Mouse (Mus musculus): Measurements from ENCODE around the gene Svs3a.
"Not testable (repeated sequence)": the region's sequence is repeated elsewhere in the genome, so short reads cannot be mapped to it uniquely, and the experiment has no call there.

The Svs3a gene

DNA sequence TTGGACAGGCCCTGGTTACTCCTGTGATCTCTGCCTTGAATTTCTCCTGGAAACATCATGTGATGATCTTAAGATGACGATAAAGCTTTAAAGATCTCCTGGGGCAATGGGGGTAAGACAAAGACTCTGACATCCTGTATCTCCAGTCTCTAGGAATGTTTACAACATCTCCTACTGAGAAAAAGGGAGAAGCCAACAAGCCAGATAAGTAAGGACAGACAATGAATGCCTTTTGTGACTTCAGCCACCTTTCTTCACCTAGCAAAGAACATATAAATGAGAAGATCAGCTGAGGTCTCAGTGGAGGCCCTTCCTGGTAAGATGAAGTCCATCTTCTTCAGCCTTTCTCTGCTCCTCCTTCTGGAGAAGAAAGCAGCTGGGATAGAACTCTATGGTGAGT is at the start of gene Svs3a:
TSS of gene Svs3a (plus strand) at position 301 of the 400 bp plus-strand sequence.
- DNase-seq = not testable (repeated sequence)

DNA sequence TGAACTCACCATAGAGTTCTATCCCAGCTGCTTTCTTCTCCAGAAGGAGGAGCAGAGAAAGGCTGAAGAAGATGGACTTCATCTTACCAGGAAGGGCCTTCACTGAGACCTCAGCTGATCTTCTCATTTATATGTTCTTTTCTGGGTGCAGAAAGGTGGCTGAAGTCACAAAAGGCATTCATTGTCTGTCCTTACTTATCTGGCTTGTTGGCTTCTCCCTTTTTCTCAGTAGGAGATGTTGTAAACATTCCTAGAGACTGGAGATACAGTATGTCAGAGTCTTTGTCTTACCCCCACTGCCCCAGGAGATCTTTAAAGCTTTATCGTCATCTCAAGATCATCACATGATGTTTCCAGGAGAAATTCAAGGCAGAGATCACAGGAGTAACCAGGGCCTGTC is 32.5 kb upstream of the Svs3a start, which contains the start of gene Svs3b:
TSS of gene Svs3b (minus strand) at position 101 of the 400 bp plus-strand sequence.
- DNase-seq = not testable (repeated sequence)

DNA sequence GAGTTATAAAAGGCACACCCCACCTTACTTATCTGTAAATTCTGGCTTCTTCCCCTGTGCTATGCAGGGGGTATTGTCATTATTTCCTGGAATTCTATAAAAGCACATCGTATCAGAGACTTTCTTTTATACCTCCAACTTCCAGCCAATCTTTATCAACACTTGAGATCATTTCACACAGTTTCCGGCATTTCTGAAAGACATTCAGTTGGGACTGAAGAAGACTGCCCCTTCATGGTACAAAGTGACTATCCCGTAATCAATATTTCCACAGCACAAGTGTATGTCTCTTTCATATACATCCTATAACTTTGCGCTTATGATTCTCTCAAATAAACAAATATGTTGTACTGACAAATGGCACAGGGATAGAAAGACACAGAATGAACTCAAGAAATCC is 10.7 kb upstream of the Svs3a start, which contains the start of gene Svs4:
TSS of gene Svs4 (minus strand) at position 101 of the 400 bp plus-strand sequence.
- DNase-seq = no peak

DNA sequence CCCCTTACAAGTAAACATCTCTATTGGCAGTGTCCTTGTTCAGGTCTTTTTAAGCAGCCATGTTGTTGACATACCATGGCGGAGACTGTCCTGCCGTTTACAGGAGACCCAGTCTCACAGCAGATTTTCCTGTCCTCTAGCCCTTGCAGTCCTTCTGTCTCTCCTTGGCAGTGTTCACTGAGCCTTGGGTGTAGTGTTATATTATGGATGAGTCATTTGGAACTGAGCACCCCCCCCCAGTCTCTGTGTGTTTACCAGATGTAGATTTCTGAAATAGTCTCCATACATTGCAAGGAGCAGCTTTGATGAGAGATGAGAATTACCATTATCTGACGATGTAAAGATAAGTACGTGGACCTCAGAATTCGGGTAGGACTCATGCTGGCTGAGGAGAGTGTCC is 23.5 kb downstream of the Svs3a start:
- no peak for DNase-seq

DNA sequence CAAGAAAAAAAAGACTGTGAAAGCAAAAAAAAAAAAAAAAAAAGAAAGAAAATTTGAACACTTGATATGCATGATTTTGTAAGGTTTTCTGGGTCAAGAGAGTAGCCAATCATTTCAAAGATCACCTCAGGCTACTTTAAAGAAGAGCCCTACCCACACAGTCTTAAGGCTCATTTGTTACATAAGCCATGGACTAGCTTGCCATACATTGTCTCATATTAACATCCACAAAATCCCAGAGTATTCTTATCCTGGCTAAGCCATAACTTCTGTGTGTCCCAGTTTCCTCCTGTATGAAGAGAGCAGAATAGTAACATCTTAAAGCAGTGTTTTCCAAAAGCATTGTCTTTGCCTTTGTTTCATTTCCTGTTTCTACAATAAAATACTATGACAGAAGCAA is 26.4 kb downstream of the Svs3a start:
- not testable (repeated sequence) for DNase-seq

DNA sequence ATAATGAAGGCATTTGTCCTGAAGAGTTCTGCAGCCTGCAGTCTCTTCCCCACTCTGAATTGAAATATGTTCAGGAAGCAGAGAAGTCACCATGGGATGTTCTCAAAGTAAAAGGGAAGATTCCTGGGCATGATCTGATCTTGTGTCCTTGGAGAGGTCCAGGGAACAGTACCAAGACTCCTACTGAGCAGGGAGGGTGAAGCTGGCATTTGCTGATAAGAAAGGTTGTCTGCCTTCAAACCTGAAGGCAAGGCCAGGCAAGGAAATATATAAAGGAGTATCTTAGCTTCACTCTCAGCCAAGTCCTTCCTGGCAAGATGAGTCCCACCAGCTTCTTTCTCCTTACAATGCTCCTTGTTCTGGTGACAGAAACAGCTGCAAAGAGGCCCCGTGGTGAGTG is 27.4 kb downstream of the Svs3a start, which contains the start of gene Svs6:
TSS of gene Svs6 (plus strand) at position 301 of the 400 bp plus-strand sequence.
- DNase-seq = not testable (repeated sequence)

DNA sequence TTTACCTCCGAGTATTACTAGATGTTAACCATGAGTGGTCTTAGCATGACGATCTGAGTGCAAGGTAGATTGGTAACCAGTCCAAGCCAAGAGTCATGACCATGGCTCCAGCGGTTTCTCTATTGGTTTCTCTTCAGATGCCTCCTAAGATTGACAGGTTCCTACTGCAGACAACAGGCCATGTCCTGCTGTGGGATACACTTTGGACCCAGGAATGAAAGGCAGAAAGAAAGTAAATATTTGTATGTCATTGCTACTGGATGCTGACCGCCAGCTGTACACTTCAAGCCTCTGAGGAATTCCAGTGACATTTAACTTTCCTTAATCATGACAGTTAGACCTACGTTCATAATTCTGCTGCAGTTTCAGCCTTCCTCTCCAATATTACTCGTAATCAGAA is 31.9 kb downstream of the Svs3a start:
- no peak for DNase-seq

DNA sequence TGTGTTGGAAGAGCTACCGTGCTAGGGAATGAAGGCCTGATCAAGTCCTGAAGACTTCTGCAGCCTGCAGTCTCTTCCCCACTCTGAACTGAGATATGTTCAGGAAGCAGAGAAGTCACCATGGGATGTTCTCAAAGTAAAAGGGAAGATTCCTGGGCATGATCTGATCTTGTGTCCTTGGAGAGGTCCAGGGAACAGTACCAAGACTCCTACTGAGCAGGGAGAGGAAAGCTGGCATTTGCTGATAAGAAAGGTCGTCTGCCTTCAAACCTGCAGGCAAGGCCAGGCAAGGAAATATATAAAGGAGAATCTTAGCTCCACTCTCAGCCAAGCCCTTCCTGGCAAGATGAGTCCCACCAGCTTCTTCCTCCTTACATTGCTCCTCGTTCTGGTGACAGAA is 43.4 kb downstream of the Svs3a start, which contains the start of gene Svs5:
TSS of gene Svs5 (plus strand) at position 301 of the 400 bp plus-strand sequence.
- not testable (repeated sequence) for DNase-seq

All from thymus, adult 18-20 months (tissue).